Mouse (Mus musculus) embryo, embryonic 10.5 days (tissue): ENCODE measurements at regions not wholly inside any gene's neighbourhood (a gene's known extent, or its start where the extent isn't known, plus 50 kb on each side); places are given as distances from the start of the nearest gene placed in this dataset.

ENCODE experiments used
- DNase-seq: peaks from one replicate; pipeline ENCODE4 v3.0.0-alpha.2; 2015; ENCODE audit warnings: low spot score

DNA sequence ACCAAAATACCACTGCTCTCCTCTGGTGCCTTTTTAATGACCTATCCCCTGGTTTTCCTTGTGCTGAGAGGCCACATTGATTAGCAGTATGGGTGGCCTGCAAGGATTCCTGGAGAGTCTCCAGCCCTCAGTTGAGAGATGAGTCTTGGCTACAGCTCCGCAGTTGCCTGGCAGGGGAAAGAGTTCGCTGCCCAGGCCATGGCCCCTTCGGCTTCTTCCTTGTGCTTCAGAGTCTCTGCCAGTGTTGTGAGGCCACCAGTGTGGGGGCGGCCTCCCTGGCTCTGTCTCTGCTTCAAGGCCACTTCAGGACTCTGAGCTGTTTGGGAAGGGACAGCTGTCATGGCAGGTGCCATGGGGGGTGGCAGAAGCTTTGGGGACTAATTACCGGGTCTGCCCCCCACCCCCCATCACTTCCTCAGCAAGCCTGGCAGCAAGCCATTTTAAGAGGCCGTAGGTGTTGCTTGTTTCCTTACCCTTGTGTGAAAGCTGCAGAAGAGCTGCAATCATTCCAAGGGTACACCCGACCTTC lies 85.8 kb upstream of the Gria1 start:
- no peak for DNase-seq

DNA sequence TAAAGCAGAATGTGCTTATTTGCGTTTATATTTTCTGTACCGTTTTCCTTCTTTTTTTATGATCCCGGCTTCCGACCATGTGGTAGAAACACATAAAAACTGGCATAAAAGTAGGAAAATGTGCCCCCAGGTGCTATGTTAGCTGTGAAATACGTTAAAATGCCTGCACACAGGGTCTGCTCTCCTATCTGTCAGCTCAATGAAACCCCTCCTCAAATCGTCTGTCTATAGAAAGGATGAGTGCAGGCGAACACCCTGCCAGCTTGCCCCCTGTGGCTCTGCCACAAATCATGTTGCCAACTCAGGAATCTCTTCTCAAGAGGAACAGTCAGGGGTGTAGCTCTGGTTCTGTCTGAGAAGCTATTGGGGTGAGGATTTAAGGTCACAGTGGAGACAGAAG lies 78.4 kb upstream of the Gria1 start:
- DNase-seq: no peak

DNA sequence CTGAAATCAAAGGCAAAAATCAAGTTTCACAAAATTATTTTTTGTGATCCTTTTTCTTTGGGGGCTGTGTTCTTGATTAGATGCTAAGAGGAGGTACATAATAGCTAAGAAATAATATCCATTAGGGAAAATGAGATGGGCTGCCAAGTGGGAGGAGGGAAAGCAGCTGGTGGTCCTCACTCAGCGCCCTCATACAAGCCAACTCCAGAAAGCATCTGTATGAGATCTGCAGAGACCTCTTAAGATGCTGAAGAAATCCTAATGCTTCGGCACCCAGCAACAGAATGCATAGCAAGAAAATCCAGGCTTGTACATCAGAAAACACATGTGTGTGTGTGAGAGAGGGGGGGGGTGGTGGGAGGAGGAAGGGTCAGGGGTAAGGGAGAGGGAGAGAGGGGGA lies 58.8 kb upstream of the Gria1 start:
- no peak for DNase-seq

GRCm38 (mm10) chr11:56957824-56958223 lies 53.4 kb upstream of the Gria1 start:
- DNase-seq: no peak
